Mouse (Mus musculus): ENCODE results near the gene Tmod3. TPM values are rescaled to one million over a fixed set of nuclear protein-coding genes. Genes with fewer than 3 reads are reported as not detected.

Tmod3 gene
- polyA plus RNA-seq, 1 experiment from 2014 or later = 23.7 TPM

GRCm38 (mm10) chr9:75579321-75579720 lies 19.9 kb upstream of the Tmod3 start:
- Histone ChIP-seq H3K27me3 (no peaks in the 10 kb centered on the region), H3K4me2 (no peak overlapping the region), H3K4me1 (replicated peaks) (no peaks in the 10 kb centered on the region), H3K4me3 (replicated peaks) (no peak overlapping the region), H3K27ac (replicated peaks) (no peak overlapping the region), H3K9ac (no peak overlapping the region), H3K9me3 (replicated peaks) (no peaks in the 10 kb centered on the region), H3K36me3 (replicated peaks) (no peaks in the 10 kb centered on the region)
- 75% methylated on average over 6 of the region's 6 CpGs for WGBS (ENCODE audit: insufficient replicate concordance)
- no peak for ATAC-seq (ENCODE audit: insufficient read depth)

GRCm38 (mm10) chr9:75571036-75571942 lies 11.8 kb upstream of the Tmod3 start:
- ATAC-seq (ENCODE audit: insufficient read depth) = no peak
- WGBS (ENCODE audit: insufficient replicate concordance) = 75% methylated on average over 5 of the region's 5 CpGs
- Histone ChIP-seq H3K4me1 (replicated peaks) (no peaks in the 10 kb centered on the region), H3K9ac (no peak overlapping the region), H3K36me3 (replicated peaks) (no peaks in the 10 kb centered on the region), H3K27ac (replicated peaks) (no peak overlapping the region), H3K4me2 (no peak overlapping the region), H3K27me3 (peaks cover 6% of the 10 kb centered on the region; the same call in 1 of the 2 replicates), H3K9me3 (replicated peaks) (no peaks in the 10 kb centered on the region), H3K4me3 (replicated peaks) (no peak overlapping the region)

- H3K9ac ChIP-seq = no peak overlapping the region
- WGBS (ENCODE audit: insufficient replicate concordance) = 71% methylated on average over 6 of the region's 6 CpGs
- no peaks in the 10 kb centered on the region for H3K9me3 ChIP-seq (replicated peaks)
- no peak for ATAC-seq (ENCODE audit: insufficient read depth)
- H3K27me3 ChIP-seq = peaks cover 6% of the 10 kb centered on the region; the same call in 1 of the 2 replicates
- no peaks in the 10 kb centered on the region for H3K36me3 ChIP-seq (replicated peaks)
- H3K4me2 ChIP-seq = no peak overlapping the region
- H3K4me1 ChIP-seq (replicated peaks) = peaks cover 9% of the 10 kb centered on the region
- no peak overlapping the region for H3K4me3 ChIP-seq (replicated peaks)
- no peak overlapping the region for H3K27ac ChIP-seq (replicated peaks)
These were observed 8.9 kb upstream of the Tmod3 start for GRCm38 (mm10) chr9:75568399-75568798.

- H3K27me3 ChIP-seq = peaks cover 6% of the 10 kb centered on the region; the same call in 1 of the 2 replicates
- peaks cover 20% of the 10 kb centered on the region for H3K4me1 ChIP-seq (replicated peaks)
- no peak overlapping the region for H3K4me2 ChIP-seq
- no peaks in the 10 kb centered on the region for H3K36me3 ChIP-seq (replicated peaks)
- no peak overlapping the region for H3K9ac ChIP-seq
- H3K27ac ChIP-seq (replicated peaks) = no peak overlapping the region
- H3K9me3 ChIP-seq (replicated peaks) = no peaks in the 10 kb centered on the region
- WGBS (ENCODE audit: insufficient replicate concordance) = 74% methylated on average over 6 of the region's 6 CpGs
- no peak overlapping the region for H3K4me3 ChIP-seq (replicated peaks)
- ATAC-seq (ENCODE audit: insufficient read depth) = no peak
These were observed 5.4 kb upstream of the Tmod3 start for GRCm38 (mm10) chr9:75564892-75565291.

- Histone ChIP-seq H3K4me2 (peak overlapping the region; percentile 40; the same call in 1 of the 2 replicates), H3K4me3 (replicated peaks) (no peak overlapping the region), H3K9me3 (replicated peaks) (no peaks in the 10 kb centered on the region), H3K27ac (replicated peaks) (no peak overlapping the region), H3K9ac (no peak overlapping the region), H3K36me3 (replicated peaks) (no peaks in the 10 kb centered on the region), H3K27me3 (peaks cover 6% of the 10 kb centered on the region; the same call in 1 of the 2 replicates), H3K4me1 (replicated peaks) (peaks cover 29% of the 10 kb centered on the region)
- 22% methylated on average over 6 of the region's 6 CpGs for WGBS (ENCODE audit: insufficient replicate concordance)
- peak; percentile 38; the same call in 1 of the 2 replicates for ATAC-seq (ENCODE audit: insufficient read depth)
These were observed 4.2 kb upstream of the Tmod3 start for GRCm38 (mm10) chr9:75563622-75564021.

GRCm38 (mm10) chr9:75563176-75563575 lies 3.7 kb upstream of the Tmod3 start:
- H3K4me1 ChIP-seq (replicated peaks) = peaks cover 33% of the 10 kb centered on the region
- no peaks in the 10 kb centered on the region for H3K36me3 ChIP-seq (replicated peaks)
- H3K9ac ChIP-seq = no peak overlapping the region
- H3K27me3 ChIP-seq = peaks cover 6% of the 10 kb centered on the region; the same call in 1 of the 2 replicates
- H3K4me2 ChIP-seq = peak overlapping the region; percentile 40; the same call in 1 of the 2 replicates
- H3K4me3 ChIP-seq (replicated peaks) = no peak overlapping the region
- no peak overlapping the region for H3K27ac ChIP-seq (replicated peaks)
- ATAC-seq (ENCODE audit: insufficient read depth) = no peak
- 50% methylated on average over 2 of the region's 2 CpGs for WGBS (ENCODE audit: insufficient replicate concordance)
- H3K9me3 ChIP-seq (replicated peaks) = no peaks in the 10 kb centered on the region

- H3K36me3 ChIP-seq (replicated peaks) = no peaks in the 10 kb centered on the region
- no peaks in the 10 kb centered on the region for H3K27me3 ChIP-seq
- H3K9ac ChIP-seq = no peak overlapping the region
- H3K4me2 ChIP-seq = no peak overlapping the region
- H3K27ac ChIP-seq (replicated peaks) = no peak overlapping the region
- no peaks in the 10 kb centered on the region for H3K9me3 ChIP-seq (replicated peaks)
- peaks cover 49% of the 10 kb centered on the region for H3K4me1 ChIP-seq (replicated peaks)
- H3K4me3 ChIP-seq (replicated peaks) = no peak overlapping the region
- WGBS (ENCODE audit: insufficient replicate concordance) = 72% methylated on average over 13 of the region's 13 CpGs
- no peak for ATAC-seq (ENCODE audit: insufficient read depth)
These were observed 1.7 kb upstream of the Tmod3 start for GRCm38 (mm10) chr9:75561040-75561669.

GRCm38 (mm10) chr9:75560353-75560752 lies 896 bp upstream of the Tmod3 start:
- H3K9ac ChIP-seq = no peak overlapping the region
- no peaks in the 10 kb centered on the region for H3K9me3 ChIP-seq (replicated peaks)
- no peak for ATAC-seq (ENCODE audit: insufficient read depth)
- peaks cover 49% of the 10 kb centered on the region for H3K4me1 ChIP-seq (replicated peaks)
- no peak overlapping the region for H3K4me3 ChIP-seq (replicated peaks)
- no peak overlapping the region for H3K4me2 ChIP-seq
- H3K27ac ChIP-seq (replicated peaks) = no peak overlapping the region
- H3K36me3 ChIP-seq (replicated peaks) = no peaks in the 10 kb centered on the region
- no peaks in the 10 kb centered on the region for H3K27me3 ChIP-seq

GRCm38 (mm10) chr9:75558812-75559511 lies 495 bp downstream of the Tmod3 start:
- no peaks in the 10 kb centered on the region for H3K36me3 ChIP-seq (replicated peaks)
- H3K4me1 ChIP-seq (replicated peaks) = peaks cover 46% of the 10 kb centered on the region
- no peaks in the 10 kb centered on the region for H3K9me3 ChIP-seq (replicated peaks)
- H3K27me3 ChIP-seq = no peaks in the 10 kb centered on the region
- peak overlapping the region; percentile 75 for H3K9ac ChIP-seq
- peak; percentile 91 for ATAC-seq (ENCODE audit: insufficient read depth)
- H3K27ac ChIP-seq (replicated peaks) = peak overlapping the region; percentile 88
- under 1% methylated on average over 47 of the region's 47 CpGs for WGBS (ENCODE audit: insufficient replicate concordance)
- peak overlapping the region; percentile 76 for H3K4me3 ChIP-seq (replicated peaks)
- H3K4me2 ChIP-seq = peak overlapping the region; percentile 86

GRCm38 (mm10) chr9:75558360-75558759 lies 1.1 kb downstream of the Tmod3 start:
- Histone ChIP-seq H3K27me3 (no peaks in the 10 kb centered on the region), H3K4me1 (replicated peaks) (peaks cover 40% of the 10 kb centered on the region), H3K4me2 (peak overlapping the region; percentile 86), H3K9me3 (replicated peaks) (no peaks in the 10 kb centered on the region), H3K27ac (replicated peaks) (peak overlapping the region; percentile 88), H3K9ac (peak overlapping the region; percentile 75), H3K36me3 (replicated peaks) (no peaks in the 10 kb centered on the region), H3K4me3 (replicated peaks) (peak overlapping the region; percentile 76)
- WGBS (ENCODE audit: insufficient replicate concordance) = 19% methylated on average over 3 of the region's 3 CpGs
- no peak for ATAC-seq (ENCODE audit: insufficient read depth)

GRCm38 (mm10) chr9:75553719-75554118 lies 5.7 kb downstream of the Tmod3 start:
- WGBS (ENCODE audit: insufficient replicate concordance) = 64% methylated on average over 4 of the region's 4 CpGs
- no peak for ATAC-seq (ENCODE audit: insufficient read depth)
- peaks cover 32% of the 10 kb centered on the region for H3K4me1 ChIP-seq (replicated peaks)
- no peaks in the 10 kb centered on the region for H3K27me3 ChIP-seq
- no peak overlapping the region for H3K27ac ChIP-seq (replicated peaks)
- H3K4me3 ChIP-seq (replicated peaks) = no peak overlapping the region
- no peak overlapping the region for H3K4me2 ChIP-seq
- H3K9ac ChIP-seq = no peak overlapping the region
- H3K36me3 ChIP-seq (replicated peaks) = no peaks in the 10 kb centered on the region
- H3K9me3 ChIP-seq (replicated peaks) = no peaks in the 10 kb centered on the region

All from liver, embryonic 15.5 days (tissue).